Mouse (Mus musculus) retina, postnatal 1 day (tissue): ENCODE measurements around the gene Ntn1.

Source experiments
- DNase-seq: peaks from one replicate; pipeline ENCODE4 v3.0.0-alpha.2; 2012

Ntn1 gene

GRCm38 (mm10) chr11:68381318-68381717 is 19.3 kb downstream of the Ntn1 start:
- DNase-seq: no peak

GRCm38 (mm10) chr11:68378946-68379764 is 21.5 kb downstream of the Ntn1 start:
- DNase-seq: peak; percentile 74

GRCm38 (mm10) chr11:68378419-68378818 is 22.2 kb downstream of the Ntn1 start:
- peak; percentile 30 for DNase-seq

GRCm38 (mm10) chr11:68373105-68373504 is 27.5 kb downstream of the Ntn1 start:
- DNase-seq: peak; percentile 51

- DNase-seq: no peak
Observed at GRCm38 (mm10) chr11:68371609-68372008, 29.0 kb downstream of the Ntn1 start.

- DNase-seq: no peak
Observed at GRCm38 (mm10) chr11:68356901-68357300, 43.7 kb downstream of the Ntn1 start.

- DNase-seq: no peak
Observed at GRCm38 (mm10) chr11:68355561-68355960, 45.1 kb downstream of the Ntn1 start.

- no peak for DNase-seq
Observed at GRCm38 (mm10) chr11:68354848-68355247, 45.8 kb downstream of the Ntn1 start.

- DNase-seq: peak; percentile 11
Observed at GRCm38 (mm10) chr11:68352236-68352635, 48.4 kb downstream of the Ntn1 start.

GRCm38 (mm10) chr11:68348851-68349250 is 51.8 kb downstream of the Ntn1 start:
- no peak for DNase-seq

- no peak for DNase-seq
Observed at GRCm38 (mm10) chr11:68348083-68348482, 52.5 kb downstream of the Ntn1 start.

GRCm38 (mm10) chr11:68347508-68347907 is 53.1 kb downstream of the Ntn1 start:
- DNase-seq: no peak

GRCm38 (mm10) chr11:68346099-68346498 is 54.5 kb downstream of the Ntn1 start:
- no peak for DNase-seq

GRCm38 (mm10) chr11:68344221-68344620 is 56.4 kb downstream of the Ntn1 start:
- no peak for DNase-seq

- no peak for DNase-seq
Observed at GRCm38 (mm10) chr11:68342761-68343160, 57.9 kb downstream of the Ntn1 start.

- no peak for DNase-seq
Observed at GRCm38 (mm10) chr11:68342003-68342400, 58.6 kb downstream of the Ntn1 start.

GRCm38 (mm10) chr11:68341111-68342002 is 59.3 kb downstream of the Ntn1 start:
- DNase-seq: no peak

GRCm38 (mm10) chr11:68340366-68340765 is 60.3 kb downstream of the Ntn1 start:
- no peak for DNase-seq

GRCm38 (mm10) chr11:68339856-68340255 is 60.8 kb downstream of the Ntn1 start:
- no peak for DNase-seq

- DNase-seq: no peak
Observed at GRCm38 (mm10) chr11:68339331-68339730, 61.3 kb downstream of the Ntn1 start.

GRCm38 (mm10) chr11:68331676-68332265 is 68.9 kb downstream of the Ntn1 start:
- DNase-seq: no peak

- no peak for DNase-seq
Observed at GRCm38 (mm10) chr11:68331117-68331437, 69.5 kb downstream of the Ntn1 start.

- DNase-seq: no peak
Observed at GRCm38 (mm10) chr11:68330398-68331116, 70.1 kb downstream of the Ntn1 start.
